Mouse (Mus musculus) CH12.LX (cell line): Measurements from ENCODE around the gene Nfkbia. TPM values are rescaled to one million over a fixed set of nuclear protein-coding genes. Genes with fewer than 3 reads are reported as not detected.
A peak's percentile ranks its signal among the peaks of the same experiment; 100 is the strongest.

ENCODE experiments used
- DNase-seq: peaks from one replicate; pipeline ENCODE4 v3.0.0-alpha.2; 2013; ENCODE audit errors: extremely low read depth
- H3K27ac ChIP-seq: 2 replicates; pipeline ENCODE4 v1.5.1; 2012; ENCODE audit warnings: low read depth, mild to moderate bottlenecking, control low read depth, moderate library complexity; ENCODE audit not compliant: insufficient read depth
- H3K27me3 ChIP-seq: replicated peaks from 2 replicates; pipeline ENCODE3; 2012; ENCODE audit warnings: inconsistent platforms
- H3K36me3 ChIP-seq, 2 experiments: replicated peaks in 1 of 2; 2 replicates each; pipeline versions ENCODE3 to v1.6.1; 2012; ENCODE audit warnings: inconsistent platforms in 1 of 2, low read length in 1 of 2, mild to moderate bottlenecking in 1 of 2, mixed read lengths in 1 of 2, moderate library complexity in 1 of 2; ENCODE audit not compliant: control insufficient read depth in 1 of 2, insufficient read depth in 1 of 2
- H3K4me1 ChIP-seq, 2 experiments: 2 replicates each; pipeline ENCODE4 v1.6.1; 2012; ENCODE audit warnings: inconsistent platforms in 1 of 2, moderate library complexity in 1 of 2; ENCODE audit not compliant: insufficient read depth in 2 of 2, control insufficient read depth in 1 of 2
- H3K4me2 ChIP-seq: 2 replicates; pipeline ENCODE4 v1.6.1; 2012; ENCODE audit warnings: low read depth, mild to moderate bottlenecking, control low read depth; ENCODE audit not compliant: poor library complexity, insufficient read depth, severe bottlenecking
- H3K4me3 ChIP-seq, 3 experiments: fragments of 150-350 bp in 1 of 3; sonication (generic) in 1 of 3; replicated peaks in 1 of 3; 2 replicates each; pipeline versions ENCODE3 to v1.5.1; 2011 to 2012; ENCODE audit warnings: low read depth in 2 of 3, low read length in 2 of 3, mild to moderate bottlenecking in 2 of 3, moderate library complexity in 2 of 3, control low read depth in 1 of 3, improper control_type of control experiment in 1 of 3, inconsistent platforms in 1 of 3, mixed read lengths in 1 of 3; ENCODE audit not compliant: poor library complexity in 1 of 3
- H3K79me2 ChIP-seq: replicated peaks from 2 replicates; pipeline ENCODE4 v1.6.1; 2012; ENCODE audit warnings: mild to moderate bottlenecking, moderate library complexity; ENCODE audit not compliant: control insufficient read depth, poor library complexity, insufficient read depth, severe bottlenecking; ENCODE audit errors: extremely low read depth
- H3K9ac ChIP-seq: 2 replicates; pipeline ENCODE4 v1.6.1; 2012; ENCODE audit warnings: low read depth, mild to moderate bottlenecking, control low read depth, moderate library complexity; ENCODE audit not compliant: insufficient read depth
- H3K9me3 ChIP-seq: replicated peaks from 2 replicates; pipeline ENCODE3; 2012; ENCODE audit warnings: low read length, inconsistent platforms, mixed read lengths
- BHLHE40 ChIP-seq: IDR thresholded peaks from 2 replicates; pipeline ENCODE4 v1.6.1; 2011; ENCODE audit warnings: mild to moderate bottlenecking, low read depth, low read length, improper control_type of control experiment
- CTCF ChIP-seq, 2 experiments: IDR thresholded peaks in 1 of 2; conservative IDR thresholded peaks in 1 of 2; 2 replicates each; pipeline ENCODE4 v1.5.1; 2011 to 2012; ENCODE audit warnings: low read depth in 2 of 2, low read length in 2 of 2, improper control_type of control experiment in 1 of 2, inconsistent platforms in 1 of 2, mild to moderate bottlenecking in 1 of 2, moderate library complexity in 1 of 2
- E2F4 ChIP-seq: IDR thresholded peaks from 2 replicates; pipeline ENCODE4 v1.6.1; 2011; ENCODE audit warnings: low read depth, low read length, improper control_type of control experiment; ENCODE audit not compliant: insufficient replicate concordance
- ELF1 ChIP-seq: IDR thresholded peaks from 2 replicates; pipeline ENCODE4 v1.6.1; 2014; ENCODE audit warnings: low read depth, mild to moderate bottlenecking, inconsistent platforms, low read length, improper control_type of control experiment
- EP300 ChIP-seq: IDR thresholded peaks from 2 replicates; pipeline ENCODE4 v1.6.1; 2011; ENCODE audit warnings: low read length, improper control_type of control experiment
- HCFC1 ChIP-seq: IDR thresholded peaks from 2 replicates; pipeline ENCODE4 v1.6.1; 2012; ENCODE audit warnings: low read depth, mild to moderate bottlenecking, inconsistent platforms, low read length, improper control_type of control experiment
- IRF4 ChIP-seq: IDR thresholded peaks from 2 replicates; pipeline ENCODE4 v1.6.1; 2014; ENCODE audit warnings: low read depth, mild to moderate bottlenecking, inconsistent platforms, low read length, improper control_type of control experiment
- KAT2A ChIP-seq: IDR thresholded peaks from 2 replicates; pipeline ENCODE4 v1.6.1; 2012; ENCODE audit warnings: low read length, improper control_type of control experiment, inconsistent platforms; ENCODE audit not compliant: insufficient replicate concordance
- MAFK ChIP-seq: IDR thresholded peaks from 2 replicates; pipeline ENCODE4 v1.6.1; 2011; ENCODE audit warnings: low read length, improper control_type of control experiment; ENCODE audit not compliant: insufficient replicate concordance
- MYC ChIP-seq: IDR thresholded peaks from 2 replicates; pipeline ENCODE4 v1.6.1; 2011; ENCODE audit warnings: low read depth, mild to moderate bottlenecking, improper control_type of control experiment, low read length
- NRF1 ChIP-seq: IDR thresholded peaks from 2 replicates; pipeline ENCODE4 v1.6.1; 2014; ENCODE audit warnings: low read depth, mild to moderate bottlenecking, inconsistent platforms, low read length, improper control_type of control experiment, moderate library complexity
- POLR2A ChIP-seq: IDR thresholded peaks from 2 replicates; pipeline ENCODE4 v1.6.1; 2011; ENCODE audit warnings: low read depth, mild to moderate bottlenecking, improper control_type of control experiment, low read length
- RAD21 ChIP-seq: IDR thresholded peaks from 2 replicates; pipeline ENCODE4 v1.6.1; 2011; ENCODE audit warnings: low read depth, mild to moderate bottlenecking, low read length, improper control_type of control experiment, moderate library complexity
- RCOR1 ChIP-seq: conservative IDR thresholded peaks from 2 replicates; pipeline ENCODE4 v1.6.1; 2012; ENCODE audit warnings: low read depth, mild to moderate bottlenecking, inconsistent platforms, low read length, improper control_type of control experiment
- SMC3 ChIP-seq: IDR thresholded peaks from 2 replicates; pipeline ENCODE4 v1.6.1; 2011; ENCODE audit warnings: low read depth, low read length, improper control_type of control experiment
- USF2 ChIP-seq: conservative IDR thresholded peaks from 2 replicates; pipeline ENCODE4 v1.6.1; 2011; ENCODE audit warnings: low read depth, low read length, improper control_type of control experiment
- ZNF384 ChIP-seq: IDR thresholded peaks from 2 replicates; pipeline ENCODE4 v1.6.1; 2012; ENCODE audit warnings: low read depth, low read length, improper control_type of control experiment, inconsistent platforms
- dilution Hi-C: fragments of 300-500 bp; cut with MboI; formaldehyde crosslinking; loops from 2 replicates; pipeline ENCODE4 v1.14.3; 2020; ENCODE audit warnings: low sequenced_read_pairs; ENCODE audit not compliant: extremely low pct_unique_long_range_greater_than_20kb, extremely low pct_ligation_motif_present
- in situ Hi-C: fragments of 300-500 bp; cut with MboI; formaldehyde crosslinking; loops from 3 replicates; pipeline ENCODE4 v1.14.3; 2019; ENCODE audit warnings: low sequenced_read_pairs, low pct_ligation_motif_present, low pct_unique_long_range_greater_than_20kb, mixed read lengths
- polyA plus RNA-seq: library from polyadenylated mRNA; unstranded; fragments of >175 nt; gene quantifications from 2 replicates; pipeline ENCODE4 v1.2.1, GENCODE M21; 2012; ENCODE audit warnings: low read depth; ENCODE audit not compliant: insufficient read length
- total RNA-seq, 2 experiments: library from RNA; depleted of rRNA; stranded (reverse); fragments of 300-350 nt in 1 of 2; fragments of >200 nt in 1 of 2; gene quantifications; 2 replicates each; pipeline ENCODE4 v1.2.3; 2012 to 2014

Nfkbia gene
- total and polyA plus RNA-seq, 3 experiments, result 143 to 702 (median 178) TPM

- Histone ChIP-seq H3K27ac (peak overlapping the region; percentile 93), H3K36me3 (no peaks in the 10 kb centered on the region), H3K4me1 (peaks cover 43 to 97% of the 10 kb centered on the region in 2 experiments), H3K27me3 (no peaks in the 10 kb centered on the region), H3K4me3 (peak overlapping the region; percentile 30 to 48 (median 36))
- dilution Hi-C loops, result no loop called here
- no peak for DNase-seq
- in situ Hi-C loops, result no loop called here
- TF ChIP-seq ZNF384, result no peak
- peak; percentile 27; the same call in 1 of the 2 replicates for TF ChIP-seq MYC
- TF ChIP-seq HCFC1, result no peak
- TF ChIP-seq BHLHE40, result peak; percentile 73
- no peak for TF ChIP-seq USF2
- no peak for TF ChIP-seq NRF1
- peak; percentile 60 for TF ChIP-seq EP300
- TF ChIP-seq, all 38 proteins: peak for 3
- Histone ChIP-seq H3K79me2 (no peaks in the 10 kb centered on the region), H3K9ac (peak overlapping the region; percentile 80), H3K4me2 (peak overlapping the region; percentile 52), H3K9me3 (no peaks in the 10 kb centered on the region)
These were observed 27.5 kb downstream of the Nfkbia start for GRCm38 (mm10) chr12:55464846-55465361.

GRCm38 (mm10) chr12:55463992-55464845 is 28.2 kb downstream of the Nfkbia start:
- no peaks in the 10 kb centered on the region for H3K36me3 ChIP-seq
- peak overlapping the region in 1 of 3 experiments; percentile 30 for H3K4me3 ChIP-seq
- no peaks in the 10 kb centered on the region for H3K9me3 ChIP-seq
- peaks cover 44 to 97% of the 10 kb centered on the region in 2 experiments for H3K4me1 ChIP-seq
- dilution Hi-C loops (no loop called here), in situ Hi-C loops (no loop called here)
- H3K27ac ChIP-seq, result peak overlapping the region; percentile 93
- TF ChIP-seq MAFK (no peak), NRF1 (peak; percentile 56; the same call in 1 of the 2 replicates), ELF1 (peak; percentile 50)
- no peak for DNase-seq
- H3K27me3 ChIP-seq, result no peaks in the 10 kb centered on the region
- peak overlapping the region; percentile 52 for H3K4me2 ChIP-seq
- peak overlapping the region; percentile 80; the same call in 1 of the 2 replicates for H3K9ac ChIP-seq
- no peaks in the 10 kb centered on the region for H3K79me2 ChIP-seq

GRCm38 (mm10) chr12:55463087-55463486 is 29.4 kb downstream of the Nfkbia start:
- no peak for TF ChIP-seq HCFC1
- TF ChIP-seq MAFK, result no peak
- TF ChIP-seq RCOR1, result no peak
- TF ChIP-seq SMC3, result no peak
- no peak for TF ChIP-seq RAD21
- TF ChIP-seq POLR2A, result no peak
- no peak for TF ChIP-seq IRF4
- TF ChIP-seq CTCF (conservative IDR thresholded peaks at IDR 0.05 in 1 of 2, IDR thresholded peaks at IDR 0.05 in 1 of 2; ENCODE audit: low read depth in 2 of 2, low read length in 2 of 2), result no peak
- no peak for TF ChIP-seq E2F4
- no peak for TF ChIP-seq KAT2A
- in situ Hi-C loops, result no loop called here
- H3K27ac ChIP-seq, result peak overlapping the region; percentile 14; the same call in 1 of the 2 replicates
- H3K27me3 ChIP-seq, result no peaks in the 10 kb centered on the region
- H3K79me2 ChIP-seq, result no peaks in the 10 kb centered on the region
- no peak for DNase-seq
- no peak overlapping the region for H3K9ac ChIP-seq
- H3K4me1 ChIP-seq, result peaks cover 48 to 97% of the 10 kb centered on the region in 2 experiments
- H3K36me3 ChIP-seq, result no peaks in the 10 kb centered on the region
- H3K4me3 ChIP-seq, result no peak overlapping the region
- H3K4me2 ChIP-seq, result no peak overlapping the region
- dilution Hi-C loops, result no loop called here
- no peaks in the 10 kb centered on the region for H3K9me3 ChIP-seq
